Mouse (Mus musculus): Measurements from ENCODE around the gene E330021D16Rik.
"Not testable (repeated sequence)": the region's sequence is repeated elsewhere in the genome, so short reads cannot be mapped to it uniquely, and the experiment has no call there.

DNA sequence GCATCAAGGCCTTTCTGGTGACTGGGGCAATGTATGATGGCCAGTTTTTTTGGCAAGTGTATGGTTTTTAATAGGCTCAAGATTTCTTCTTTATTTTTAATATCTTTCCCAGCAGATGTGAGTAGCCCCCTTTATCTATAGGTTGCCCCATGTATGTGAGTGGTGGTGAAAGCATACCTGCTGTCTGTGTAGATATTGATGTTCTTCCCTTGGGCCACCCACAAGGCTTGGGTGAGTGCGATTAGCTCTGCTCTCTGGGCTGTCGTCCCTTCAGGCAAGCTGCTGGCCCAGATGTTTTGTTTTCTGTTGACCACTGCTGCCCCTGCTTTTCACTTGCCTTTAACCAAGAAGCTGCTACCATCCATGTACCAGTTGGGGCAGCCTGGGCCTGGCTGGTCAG, 23.8 kb upstream of the E330021D16Rik start:
- TF ChIP-seq POLR2A (IDR thresholded peaks at IDR 0.05; ENCODE audit: low read depth, low read length); CTCF (IDR thresholded peaks at IDR 0.05; ENCODE audit: extremely low read depth, insufficient read length, insufficient replicate concordance, low read depth, low read length): not testable (repeated sequence)
